Mouse (Mus musculus) megakaryocyte, adult 5-6 weeks (primary cell): Measurements from ENCODE around the gene Chst14. TPM values are rescaled to one million over a fixed set of nuclear protein-coding genes. Genes with fewer than 3 reads are reported as not detected.

ENCODE experiments used
- ATAC-seq: 2 replicates; pipeline ENCODE4 v1.8.0; 2016; ENCODE audit warnings: mild to moderate bottlenecking, inconsistent platforms; ENCODE audit not compliant: poor library complexity, severe bottlenecking
- total RNA-seq, 2 experiments: library from RNA; stranded (forward) in 1 of 2; stranded (reverse) in 1 of 2; fragments of 153-499, 151-499 nt in 1 of 2; fragments of 221-1000, 200-1000 nt in 1 of 2; gene quantifications; 2 replicates each; pipeline versions ENCODE4 v1.2.3 to v1.2.4; 2015 to 2017

Gene Chst14
- total RNA-seq, 2 experiments from 2014 or later: 1.4 to 5.3 TPM

- ATAC-seq: peak; percentile 21; the same call in 1 of the 2 replicates
These were observed 20.7 kb upstream of the Chst14 start for GRCm38 (mm10) chr2:118905433-118906117.

- ATAC-seq: no peak
These were observed 20.2 kb upstream of the Chst14 start for GRCm38 (mm10) chr2:118906118-118906492.

DNA sequence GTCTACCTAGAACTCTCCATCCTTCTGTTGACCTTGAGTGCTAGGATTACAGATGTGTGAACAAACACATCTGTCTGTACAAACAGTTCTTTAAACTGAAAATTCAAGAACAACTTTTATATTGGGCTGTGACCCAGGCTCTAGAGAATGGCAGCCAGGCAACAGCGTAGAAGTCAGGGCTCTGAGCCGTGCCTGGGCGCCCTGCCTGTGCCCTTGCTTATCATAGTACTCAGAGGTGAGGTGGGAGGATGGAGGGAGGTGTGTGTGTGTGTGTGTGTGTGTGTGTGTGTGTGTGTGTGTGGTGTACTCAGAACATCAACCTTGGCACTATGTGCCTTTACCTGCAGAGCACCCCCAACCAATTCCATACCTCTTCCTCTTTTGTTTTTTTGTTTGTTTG, 18.5 kb upstream of the Chst14 start:
- ATAC-seq: no peak

- no peak for ATAC-seq
These were observed 17.1 kb upstream of the Chst14 start for GRCm38 (mm10) chr2:118909151-118909550.

- ATAC-seq: no peak
These were observed 15.6 kb upstream of the Chst14 start for GRCm38 (mm10) chr2:118910605-118911278.

GRCm38 (mm10) chr2:118912706-118913105, 13.6 kb upstream of the Chst14 start:
- no peak for ATAC-seq

- no peak for ATAC-seq
These were observed 12.6 kb upstream of the Chst14 start for GRCm38 (mm10) chr2:118913551-118914276.

DNA sequence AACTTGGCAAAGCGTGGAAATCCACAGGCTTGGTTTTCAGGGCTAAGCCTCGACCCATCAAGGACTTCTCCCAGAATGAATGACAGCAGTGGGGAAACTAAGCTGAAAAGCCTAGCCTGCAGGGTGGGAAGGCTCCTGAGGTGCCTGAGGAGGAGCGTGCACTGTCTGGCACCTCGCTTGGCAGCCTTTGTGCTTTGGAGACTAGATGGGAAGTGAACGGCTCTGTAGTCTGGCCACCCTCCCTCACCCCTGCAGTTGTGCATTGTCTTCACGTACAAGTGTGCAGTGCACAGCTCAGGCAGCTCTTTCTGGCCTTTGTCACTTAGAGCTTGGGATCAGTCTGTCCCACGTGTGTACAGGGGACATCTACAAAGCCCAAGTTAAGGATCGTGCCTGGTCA, 11.6 kb upstream of the Chst14 start:
- ATAC-seq: no peak

DNA sequence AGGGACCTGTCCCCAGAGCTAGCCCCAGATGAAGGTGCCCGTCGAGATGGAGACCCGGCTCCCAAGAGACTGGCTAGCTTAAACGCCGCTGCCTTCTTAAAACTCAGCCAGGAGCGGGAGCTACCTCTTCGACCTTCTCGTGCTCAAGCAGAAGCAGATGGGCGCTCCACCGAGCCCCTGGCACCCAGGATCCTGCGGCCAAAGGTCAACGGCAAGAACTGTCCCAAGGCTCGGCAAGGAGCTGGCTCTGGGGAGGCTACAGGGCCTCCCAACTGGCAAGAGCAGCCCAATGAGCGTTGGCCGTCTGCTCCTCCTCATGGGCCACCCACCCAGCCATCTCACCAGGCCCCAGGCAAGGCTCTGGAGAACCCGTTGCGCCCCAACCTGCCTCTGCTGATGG, 9.9 kb upstream of the Chst14 start:
- ATAC-seq: no peak

GRCm38 (mm10) chr2:118918543-118918942, 7.8 kb upstream of the Chst14 start:
- no peak for ATAC-seq

GRCm38 (mm10) chr2:118920428-118920827, 5.9 kb upstream of the Chst14 start:
- ATAC-seq: no peak

DNA sequence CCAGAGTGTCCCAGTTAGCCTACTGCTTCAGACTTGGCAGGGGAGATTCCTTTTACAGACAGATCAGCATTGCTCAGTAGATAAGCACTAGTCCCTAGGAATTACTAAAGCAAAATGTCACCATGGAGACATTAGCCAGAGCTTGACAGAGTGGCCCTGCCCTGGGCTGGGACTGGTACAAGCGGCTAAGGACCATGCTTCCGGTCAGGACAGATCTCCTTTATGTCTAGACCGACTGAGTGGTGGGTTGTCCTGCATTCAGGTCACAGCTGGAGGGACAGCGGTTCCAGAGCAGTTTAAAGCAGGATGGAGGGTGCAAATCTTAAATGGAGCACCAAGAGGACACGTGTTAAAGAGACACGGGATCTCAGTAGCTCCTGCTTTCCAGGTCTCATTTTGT, 344 bp upstream of the Chst14 start:
- no peak for ATAC-seq

DNA sequence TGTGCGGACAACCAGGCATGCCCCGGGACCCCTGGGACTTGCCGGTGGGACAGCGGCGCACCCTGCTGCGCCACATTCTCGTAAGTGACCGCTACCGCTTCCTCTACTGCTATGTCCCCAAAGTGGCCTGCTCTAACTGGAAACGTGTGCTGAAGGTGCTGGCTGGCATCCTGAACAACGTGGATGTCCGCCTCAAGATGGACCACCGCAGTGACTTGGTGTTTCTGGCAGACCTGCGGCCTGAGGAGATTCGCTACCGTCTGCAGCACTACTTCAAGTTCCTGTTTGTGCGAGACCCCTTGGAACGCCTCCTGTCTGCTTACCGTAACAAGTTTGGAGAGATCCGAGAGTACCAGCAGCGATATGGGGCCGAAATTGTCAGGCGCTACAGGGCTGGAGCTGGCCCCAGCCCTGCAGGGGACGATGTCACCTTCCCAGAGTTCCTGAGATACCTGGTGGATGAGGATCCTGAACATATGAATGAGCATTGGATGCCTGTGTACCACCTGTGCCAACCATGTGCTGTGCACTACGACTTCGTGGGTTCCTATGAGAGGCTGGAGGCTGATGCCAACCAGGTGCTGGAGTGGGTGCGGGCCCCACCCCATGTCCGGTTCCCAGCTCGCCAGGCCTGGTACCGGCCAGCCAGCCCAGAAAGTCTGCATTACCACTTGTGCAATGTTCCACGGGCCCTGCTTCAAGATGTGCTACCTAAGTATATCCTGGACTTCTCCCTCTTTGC, 873 bp downstream of the Chst14 start:
- peak; percentile 41 for ATAC-seq

- ATAC-seq: no peak
These were observed 15.0 kb downstream of the Chst14 start for GRCm38 (mm10) chr2:118941341-118941740.

DNA sequence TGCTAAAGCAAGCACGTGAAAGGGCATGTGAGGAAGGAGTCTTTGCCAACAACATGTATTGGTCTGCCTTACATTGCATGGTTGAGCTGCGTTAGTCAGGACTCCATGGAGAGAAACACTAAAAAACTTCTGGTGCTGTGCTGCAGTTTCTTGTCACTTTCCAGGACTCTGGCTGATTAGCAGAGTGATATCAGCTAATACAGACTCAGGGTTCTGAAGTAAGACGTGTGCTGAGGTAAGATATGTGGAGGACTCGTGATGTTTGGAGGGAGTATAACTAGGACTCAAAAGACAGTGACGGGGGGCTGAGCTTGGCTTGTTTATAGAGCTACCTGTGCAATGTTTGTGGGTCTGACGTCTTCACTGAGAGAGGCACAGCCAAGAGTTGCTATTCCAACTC, 16.9 kb downstream of the Chst14 start:
- ATAC-seq: no peak

- ATAC-seq: no peak
These were observed 22.5 kb downstream of the Chst14 start for GRCm38 (mm10) chr2:118948818-118949217.

GRCm38 (mm10) chr2:118949699-118950098, 23.4 kb downstream of the Chst14 start:
- no peak for ATAC-seq

GRCm38 (mm10) chr2:118956497-118956896, 30.2 kb downstream of the Chst14 start:
- ATAC-seq: no peak

GRCm38 (mm10) chr2:118959644-118960043, 33.3 kb downstream of the Chst14 start:
- ATAC-seq: no peak

DNA sequence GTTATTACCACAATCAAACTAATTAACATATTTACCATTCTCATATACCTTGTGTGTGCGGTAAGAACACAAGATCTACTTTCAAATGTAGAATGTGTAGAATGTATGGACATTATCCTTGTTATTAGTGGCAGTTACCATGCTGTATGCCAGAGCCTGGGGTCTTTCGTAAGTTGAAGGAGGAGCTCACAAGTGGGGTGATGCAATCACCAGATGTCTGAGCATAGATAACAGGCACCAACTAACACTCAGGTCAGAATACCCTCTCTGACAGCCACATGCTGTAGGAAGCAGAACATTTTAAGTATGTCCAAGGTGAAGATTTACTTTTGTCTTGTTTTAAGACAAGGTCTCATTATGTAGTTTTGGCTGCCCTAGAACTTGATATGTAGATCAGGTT, 34.1 kb downstream of the Chst14 start:
- peak; percentile 43 for ATAC-seq

DNA sequence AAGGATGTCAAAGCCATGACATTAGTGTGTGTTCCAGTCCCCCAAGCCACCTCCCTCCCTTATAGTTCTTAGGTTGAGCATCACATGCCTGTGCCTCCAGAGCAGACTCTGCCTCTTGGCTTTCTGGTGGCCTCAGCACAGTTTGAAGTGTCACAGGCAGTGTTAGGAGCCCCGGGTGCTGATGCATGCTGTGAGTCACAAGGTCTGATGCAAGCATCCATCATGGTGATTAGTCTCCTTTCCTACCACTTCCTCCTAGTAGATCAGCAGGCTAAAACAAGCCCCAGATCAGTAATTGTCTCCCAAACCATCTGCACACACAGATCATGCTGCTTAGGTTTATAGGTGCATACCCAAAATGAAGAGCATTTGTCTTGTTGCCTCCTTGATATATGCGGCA, 35.2 kb downstream of the Chst14 start:
- ATAC-seq: peak; percentile 90
